Mouse (Mus musculus): ENCODE data around the gene Pcgf2. TPM values are rescaled to one million over a fixed set of nuclear protein-coding genes. Genes with fewer than 3 reads are reported as not detected.

Gene Pcgf2
- polyA plus RNA-seq, 1 experiment from 2014 or later = 12.7 TPM

DNA sequence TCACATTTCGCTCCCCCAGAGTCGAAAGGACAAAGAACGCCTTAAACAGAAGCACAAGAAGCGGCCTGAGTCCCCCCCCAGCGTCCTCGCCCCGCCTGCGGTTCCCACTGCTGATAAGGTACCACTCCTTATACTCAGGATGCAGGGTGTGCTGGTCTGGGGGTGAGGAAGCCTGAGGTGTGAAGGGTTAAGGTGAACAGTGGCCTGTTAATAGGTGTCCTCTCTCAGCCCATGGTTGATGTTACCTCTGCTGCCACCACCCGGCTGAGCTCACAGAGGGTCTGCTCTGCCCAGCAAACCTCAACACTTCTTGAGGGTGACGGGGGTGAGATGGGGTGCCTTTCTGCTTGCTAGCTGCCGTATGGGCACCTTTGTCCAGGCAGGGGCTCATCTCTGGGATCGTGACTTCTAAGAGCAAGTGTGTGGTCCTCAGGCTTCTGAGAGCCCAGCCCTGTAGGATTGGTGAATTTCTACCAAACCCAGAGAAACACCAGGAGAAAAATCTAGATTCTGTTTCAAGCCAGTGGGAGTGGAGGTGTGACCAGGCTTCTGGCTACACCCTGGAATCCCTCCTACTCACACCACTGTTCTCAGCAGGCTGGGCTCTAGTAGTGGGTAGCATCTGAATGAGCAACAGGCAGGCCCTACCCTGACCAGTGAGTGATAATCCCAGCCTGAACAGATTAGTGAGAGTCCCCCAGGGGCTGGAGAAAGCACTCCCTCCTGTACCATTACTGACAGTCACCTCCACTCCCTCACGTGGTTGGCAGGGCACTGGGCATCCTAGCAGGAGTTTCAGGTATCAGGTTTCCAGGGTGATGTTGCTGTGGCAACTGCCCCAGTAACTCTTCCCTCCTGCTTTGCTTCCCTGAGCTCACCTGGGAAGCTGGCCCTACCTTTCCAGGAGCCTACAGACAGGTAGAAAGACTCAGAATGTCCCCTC is 29.8 kb downstream of the Pcgf2 start:
- Histone ChIP-seq H3K9me3 (no peaks in the 10 kb centered on the region), H3K27me3 (replicated peaks) (no peaks in the 10 kb centered on the region), H3K27ac (no peak overlapping the region), H3K4me1 (replicated peaks) (peaks cover 17% of the 10 kb centered on the region), H3K4me2 (replicated peaks) (no peak overlapping the region), H3K4me3 (replicated peaks) (no peak overlapping the region), H3K36me3 (peaks cover 65% of the 10 kb centered on the region), H3K9ac (no peak overlapping the region)
- WGBS = 69% methylated on average over 13 of the region's 13 CpGs
- ATAC-seq = no peak

DNA sequence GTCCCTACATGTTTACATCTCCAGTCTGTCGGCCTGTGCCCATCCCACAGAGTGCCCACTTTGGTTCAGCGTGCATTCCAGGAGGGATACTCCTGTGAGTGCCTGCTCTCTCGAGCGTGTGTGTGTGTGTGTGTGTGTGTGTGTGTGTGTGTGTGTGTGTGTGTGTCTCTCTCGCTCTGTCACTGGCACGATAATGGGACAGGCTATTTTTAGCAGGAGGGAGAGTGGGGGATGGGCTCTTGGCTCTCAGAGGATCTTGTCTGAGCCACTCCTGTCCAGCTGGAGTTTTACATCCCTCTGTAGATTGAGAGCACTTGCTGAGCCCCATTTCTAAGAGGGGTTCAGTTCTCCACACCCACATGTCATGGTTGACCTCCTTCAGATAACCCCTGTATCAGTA is 30.5 kb downstream of the Pcgf2 start:
- peaks cover 66% of the 10 kb centered on the region for H3K36me3 ChIP-seq
- H3K9ac ChIP-seq = no peak overlapping the region
- 17% methylated on average over 6 of the region's 6 CpGs for WGBS
- H3K4me1 ChIP-seq (replicated peaks) = peaks cover 20% of the 10 kb centered on the region
- H3K4me2 ChIP-seq (replicated peaks) = no peak overlapping the region
- ATAC-seq = peak; percentile 11; the same call in 1 of the 2 replicates
- no peaks in the 10 kb centered on the region for H3K27me3 ChIP-seq (replicated peaks)
- no peak overlapping the region for H3K27ac ChIP-seq
- H3K4me3 ChIP-seq (replicated peaks) = no peak overlapping the region
- no peaks in the 10 kb centered on the region for H3K9me3 ChIP-seq

DNA sequence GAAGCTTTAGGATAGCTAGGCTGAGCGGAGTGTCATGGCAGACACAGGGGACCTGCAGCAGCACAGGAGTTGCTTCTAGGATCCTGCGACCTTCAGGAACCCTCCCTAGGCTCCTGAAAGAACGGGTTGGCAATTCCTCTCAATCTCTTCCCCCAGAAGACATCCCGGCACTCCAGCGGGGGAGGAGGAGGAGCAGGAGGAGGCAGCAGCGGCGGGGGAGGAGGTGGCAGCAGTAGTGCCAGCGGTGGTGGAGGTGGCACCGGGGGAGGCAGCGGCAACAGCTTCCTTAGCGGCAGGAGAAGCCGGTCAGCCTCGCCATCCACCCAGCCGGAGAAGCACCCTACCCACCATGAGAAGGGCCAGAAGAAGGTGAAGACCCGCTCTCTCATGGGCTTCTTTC is 31.0 kb downstream of the Pcgf2 start:
- Histone ChIP-seq H3K4me2 (replicated peaks) (no peak overlapping the region), H3K27me3 (replicated peaks) (no peaks in the 10 kb centered on the region), H3K4me3 (replicated peaks) (no peak overlapping the region), H3K36me3 (peaks cover 61% of the 10 kb centered on the region), H3K27ac (no peak overlapping the region), H3K9me3 (no peaks in the 10 kb centered on the region), H3K4me1 (replicated peaks) (peaks cover 23% of the 10 kb centered on the region), H3K9ac (no peak overlapping the region)
- ATAC-seq = no peak
- 68% methylated on average over 15 of the region's 15 CpGs for WGBS

DNA sequence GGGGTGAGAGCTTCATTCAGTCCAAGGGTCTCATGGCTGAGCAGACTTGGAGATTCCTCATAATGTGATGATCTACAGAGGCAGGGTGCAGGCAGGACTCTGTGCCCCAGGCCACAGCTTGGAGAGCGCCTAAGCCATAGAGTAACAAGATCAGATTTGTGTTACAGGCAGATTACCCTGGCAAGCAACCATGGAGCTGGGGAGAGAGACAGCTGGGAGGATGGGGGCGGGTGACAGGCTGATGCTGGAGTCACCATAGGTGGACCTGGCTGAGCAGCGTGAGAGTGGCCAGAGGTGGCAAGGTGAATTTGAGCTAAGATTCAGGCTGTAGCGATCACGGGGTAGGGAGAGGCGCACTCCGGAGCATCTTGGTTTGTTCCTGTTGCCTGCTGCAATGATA is 32.1 kb downstream of the Pcgf2 start:
- Histone ChIP-seq H3K4me2 (replicated peaks) (no peak overlapping the region), H3K4me3 (replicated peaks) (no peak overlapping the region), H3K9me3 (no peaks in the 10 kb centered on the region), H3K27ac (no peak overlapping the region), H3K27me3 (replicated peaks) (no peaks in the 10 kb centered on the region), H3K4me1 (replicated peaks) (peaks cover 25% of the 10 kb centered on the region), H3K9ac (no peak overlapping the region), H3K36me3 (peaks cover 50% of the 10 kb centered on the region)
- 90% methylated on average over 7 of the region's 7 CpGs for WGBS
- ATAC-seq = no peak

DNA sequence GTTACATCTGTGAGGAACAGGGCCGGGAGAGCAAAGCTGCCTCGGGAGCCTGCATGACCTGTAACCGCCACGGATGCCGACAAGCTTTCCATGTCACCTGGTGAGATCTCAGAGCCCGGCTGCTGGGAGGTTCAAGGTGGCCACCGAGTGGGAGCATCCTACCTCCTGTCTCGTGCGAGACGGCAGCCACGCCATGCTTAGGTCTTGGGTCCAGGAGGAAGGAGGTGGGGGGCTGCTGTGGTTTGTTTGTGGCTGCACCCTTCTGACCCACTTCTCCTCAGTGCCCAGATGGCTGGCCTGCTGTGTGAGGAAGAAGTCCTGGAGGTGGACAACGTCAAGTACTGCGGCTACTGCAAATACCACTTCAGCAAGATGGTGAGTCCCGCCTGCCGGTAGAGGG is 33.5 kb downstream of the Pcgf2 start:
- H3K4me1 ChIP-seq (replicated peaks) = peaks cover 35% of the 10 kb centered on the region
- 88% methylated on average over 15 of the region's 15 CpGs for WGBS

DNA sequence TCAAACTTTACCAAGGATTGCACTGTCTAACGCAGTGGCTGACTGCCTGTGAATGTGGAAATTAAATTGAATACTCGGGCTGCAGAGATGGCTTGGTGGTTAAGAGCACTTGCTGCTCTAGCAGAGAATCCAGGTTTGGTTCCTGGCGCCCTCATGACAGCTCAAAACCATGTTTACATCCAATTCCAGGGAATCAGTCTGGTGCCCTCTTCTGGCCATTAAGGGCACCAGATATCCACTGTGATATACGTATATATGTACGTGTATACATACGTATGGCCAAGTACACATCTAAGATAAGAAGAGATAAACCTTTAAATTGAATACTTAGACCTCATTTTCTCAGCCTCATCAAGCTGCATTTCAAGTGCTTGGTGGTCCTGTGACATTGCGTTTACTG is 34.1 kb downstream of the Pcgf2 start:
- Histone ChIP-seq H3K27ac (no peak overlapping the region), H3K4me2 (replicated peaks) (no peak overlapping the region), H3K4me1 (replicated peaks) (peaks cover 39% of the 10 kb centered on the region), H3K27me3 (replicated peaks) (peaks cover 5% of the 10 kb centered on the region; the same call in 1 of the 2 replicates), H3K36me3 (peaks cover 37% of the 10 kb centered on the region), H3K9me3 (no peaks in the 10 kb centered on the region), H3K9ac (no peak overlapping the region), H3K4me3 (replicated peaks) (no peak overlapping the region)
- 93% methylated on average over 7 of the region's 7 CpGs for WGBS
- no peak for ATAC-seq

More for the DNA sequence above, 33.5 kb downstream of the Pcgf2 start:
- no peak overlapping the region for H3K4me2 ChIP-seq (replicated peaks)
- no peaks in the 10 kb centered on the region for H3K9me3 ChIP-seq
- ATAC-seq = no peak
- no peak overlapping the region for H3K9ac ChIP-seq
- peaks cover 2% of the 10 kb centered on the region; the same call in 1 of the 2 replicates for H3K27me3 ChIP-seq (replicated peaks)
- H3K4me3 ChIP-seq (replicated peaks) = no peak overlapping the region
- no peak overlapping the region for H3K27ac ChIP-seq
- peaks cover 37% of the 10 kb centered on the region for H3K36me3 ChIP-seq

DNA sequence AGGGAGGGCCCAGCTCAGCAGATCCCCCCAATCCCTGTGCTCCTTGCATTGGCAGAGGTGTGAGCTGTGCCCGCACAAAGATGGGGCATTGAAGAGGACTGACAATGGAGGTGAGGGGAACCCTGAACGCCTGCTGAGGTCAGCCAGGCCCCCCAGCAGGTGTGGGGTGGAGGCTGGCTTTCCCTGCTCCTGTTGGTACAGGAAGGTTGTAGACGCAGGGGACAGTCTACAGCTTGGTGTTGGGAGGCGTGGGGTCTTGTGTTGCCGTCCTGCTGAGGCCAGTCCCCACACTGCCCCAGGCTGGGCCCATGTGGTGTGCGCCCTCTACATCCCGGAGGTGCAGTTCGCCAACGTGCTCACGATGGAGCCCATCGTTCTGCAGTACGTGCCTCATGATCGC is 34.9 kb downstream of the Pcgf2 start:
- H3K4me3 ChIP-seq (replicated peaks) = peak overlapping the region; percentile 90; the same call in 1 of the 2 replicates
- peaks cover 5% of the 10 kb centered on the region; the same call in 1 of the 2 replicates for H3K27me3 ChIP-seq (replicated peaks)
- H3K4me1 ChIP-seq (replicated peaks) = peaks cover 47% of the 10 kb centered on the region
- peak overlapping the region; percentile 87; the same call in 1 of the 2 replicates for H3K4me2 ChIP-seq (replicated peaks)
- ATAC-seq = no peak
- no peak overlapping the region for H3K27ac ChIP-seq
- WGBS = 91% methylated on average over 13 of the region's 13 CpGs
- H3K9me3 ChIP-seq = no peaks in the 10 kb centered on the region
- no peak overlapping the region for H3K9ac ChIP-seq
- peaks cover 31% of the 10 kb centered on the region for H3K36me3 ChIP-seq

DNA sequence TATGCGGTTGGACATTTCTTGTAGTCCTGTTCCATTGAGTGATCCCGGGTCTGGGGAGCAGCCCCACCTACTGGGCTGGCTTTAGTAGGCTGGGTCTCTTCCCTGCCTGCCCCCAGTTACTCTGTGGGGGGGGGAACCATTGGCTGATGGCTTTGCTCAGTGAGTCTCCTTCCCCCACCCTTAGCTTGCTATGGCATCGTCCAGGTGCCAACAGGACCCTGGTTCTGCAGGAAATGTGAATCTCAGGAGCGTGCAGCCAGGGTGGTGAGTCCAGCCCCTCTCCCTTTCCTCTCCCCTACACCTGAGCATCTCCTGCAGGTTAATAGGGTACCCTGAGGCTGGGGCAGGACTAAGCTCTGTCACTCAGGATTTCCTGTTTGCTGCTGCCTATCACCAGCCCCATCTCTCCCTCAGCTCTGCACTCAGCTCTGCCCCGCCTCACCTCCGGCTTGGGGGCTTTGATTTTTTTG is 35.5 kb downstream of the Pcgf2 start:
- Histone ChIP-seq H3K9ac (no peak overlapping the region), H3K27ac (no peak overlapping the region)

DNA sequence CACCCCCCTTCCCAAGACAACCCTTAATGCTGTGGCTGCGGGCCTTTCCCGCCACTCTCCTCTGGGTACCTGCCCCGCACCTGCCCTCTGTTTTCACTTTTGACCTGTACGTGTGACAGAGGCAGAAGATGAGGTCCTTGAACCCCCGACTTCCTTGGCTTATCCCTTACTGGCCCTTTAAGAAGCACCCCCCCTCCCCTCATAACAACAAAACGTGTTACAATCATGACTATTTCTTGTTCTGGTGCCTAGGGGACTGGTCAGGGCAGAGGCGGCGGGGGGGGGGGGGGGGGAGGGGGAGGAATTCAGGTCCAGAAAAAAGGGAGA is 36.0 kb downstream of the Pcgf2 start:
- H3K36me3 ChIP-seq = peaks cover 25% of the 10 kb centered on the region
- H3K4me1 ChIP-seq (replicated peaks) = peaks cover 44% of the 10 kb centered on the region
- peak overlapping the region; percentile 87 for H3K4me2 ChIP-seq (replicated peaks)
- peak overlapping the region; percentile 92 for H3K27ac ChIP-seq
- peaks cover 5% of the 10 kb centered on the region; the same call in 1 of the 2 replicates for H3K27me3 ChIP-seq (replicated peaks)
- ATAC-seq = no peak
- WGBS = under 1% methylated on average over 6 of the region's 8 CpGs
- H3K9me3 ChIP-seq = no peaks in the 10 kb centered on the region
- H3K4me3 ChIP-seq (replicated peaks) = peak overlapping the region; percentile 90
- H3K9ac ChIP-seq = peak overlapping the region; percentile 84

More for the DNA sequence above, 35.5 kb downstream of the Pcgf2 start:
- H3K27me3 ChIP-seq (replicated peaks) = peaks cover 5% of the 10 kb centered on the region; the same call in 1 of the 2 replicates
- peak overlapping the region; percentile 90 for H3K4me3 ChIP-seq (replicated peaks)
- no peaks in the 10 kb centered on the region for H3K9me3 ChIP-seq
- 38% methylated on average over 6 of the region's 6 CpGs for WGBS
- peak overlapping the region; percentile 87 for H3K4me2 ChIP-seq (replicated peaks)
- no peak for ATAC-seq
- H3K36me3 ChIP-seq = peaks cover 28% of the 10 kb centered on the region
- H3K4me1 ChIP-seq (replicated peaks) = peaks cover 44% of the 10 kb centered on the region

DNA sequence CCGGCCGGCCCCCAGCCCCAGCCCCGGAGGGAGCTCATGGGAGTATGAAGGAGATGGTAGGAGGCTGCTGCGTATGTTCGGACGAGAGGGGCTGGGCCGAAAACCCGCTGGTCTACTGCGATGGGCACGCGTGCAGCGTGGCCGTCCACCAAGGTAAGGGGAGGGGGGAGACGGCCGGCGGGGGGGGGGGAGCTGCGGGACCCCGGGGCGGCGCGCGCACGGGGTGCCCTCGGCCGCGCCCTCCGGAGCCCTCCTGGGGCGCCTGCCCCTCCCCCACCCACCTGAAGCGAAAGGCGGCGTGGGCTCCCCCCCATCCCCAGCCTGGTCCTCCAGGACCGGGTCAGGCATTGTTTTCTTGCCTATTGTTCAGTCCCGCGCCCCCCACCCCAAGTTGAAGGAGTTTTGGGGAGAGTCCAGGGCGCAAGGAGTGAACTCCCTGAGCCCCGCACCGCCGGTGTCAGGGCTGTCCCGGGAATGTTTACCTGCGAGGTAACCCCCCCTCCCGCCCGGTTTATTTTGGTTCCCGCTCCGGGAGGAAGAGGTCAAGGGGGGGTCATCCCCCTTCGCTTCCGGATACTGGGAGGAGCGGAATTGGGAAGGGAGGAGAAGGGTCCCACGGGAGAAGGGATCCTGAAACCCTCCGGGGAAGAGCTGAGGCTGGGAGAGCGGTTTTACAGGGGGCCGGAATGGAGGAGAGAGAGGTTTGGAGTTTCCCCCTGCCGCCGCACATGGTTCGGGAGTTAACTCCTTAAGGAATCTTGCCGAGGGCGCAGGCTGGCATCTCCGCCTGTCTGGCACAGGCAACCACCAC is 36.6 kb downstream of the Pcgf2 start:
- ATAC-seq = no peak
- Histone ChIP-seq H3K4me1 (replicated peaks) (peaks cover 41% of the 10 kb centered on the region), H3K4me3 (replicated peaks) (peak overlapping the region; percentile 90), H3K27ac (peak overlapping the region; percentile 92), H3K9ac (peak overlapping the region; percentile 84), H3K27me3 (replicated peaks) (peaks cover 5% of the 10 kb centered on the region; the same call in 1 of the 2 replicates), H3K36me3 (peaks cover 19% of the 10 kb centered on the region), H3K9me3 (no peaks in the 10 kb centered on the region), H3K4me2 (replicated peaks) (peak overlapping the region; percentile 87)
- under 1% methylated on average over 29 of the region's 57 CpGs for WGBS

DNA sequence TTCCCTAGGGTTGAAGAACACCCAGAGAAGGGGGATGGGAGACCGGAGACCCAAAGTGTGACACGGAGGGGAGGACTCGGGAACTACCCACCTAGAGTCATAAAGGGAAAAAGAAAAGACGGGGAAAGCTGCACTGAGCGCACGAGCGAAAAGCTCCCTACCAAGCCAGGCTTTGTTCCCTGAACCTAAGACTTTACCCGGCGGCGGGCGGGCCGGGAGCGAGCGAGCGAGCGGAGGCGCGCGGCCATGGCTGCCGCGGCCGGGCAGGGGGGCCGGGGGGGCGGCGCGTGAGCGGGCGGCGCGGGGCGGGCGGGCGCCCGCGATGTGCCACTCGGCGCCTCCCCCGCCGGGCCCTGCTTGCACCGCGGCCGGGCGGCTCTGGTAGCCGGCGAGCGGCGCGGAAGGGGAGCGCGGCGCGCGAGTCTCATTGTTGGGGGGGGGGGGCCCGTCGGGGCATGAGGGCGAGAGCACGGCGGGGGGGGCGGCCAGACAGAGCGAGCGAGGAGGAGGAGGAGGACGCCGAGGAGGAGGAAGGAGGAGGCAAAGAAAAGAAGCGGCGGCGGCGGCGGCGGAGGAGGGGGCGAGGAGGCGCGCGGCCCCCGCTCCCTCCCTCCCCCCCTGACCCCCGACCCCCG is 37.3 kb downstream of the Pcgf2 start, which contains the start of gene Mllt6:
TSS of gene Mllt6 (plus strand) at position 522 of the 635 bp plus-strand sequence.
- H3K4me1 ChIP-seq (replicated peaks) = peaks cover 39% of the 10 kb centered on the region
- H3K27ac ChIP-seq = peak within 1 kb of the TSS; percentile 92
- peaks cover 5% of the 10 kb centered on the region; the same call in 1 of the 2 replicates for H3K27me3 ChIP-seq (replicated peaks)
- H3K4me3 ChIP-seq (replicated peaks) = peak within 1 kb of the TSS; percentile 90
- H3K9ac ChIP-seq = peak within 1 kb of the TSS; percentile 84
- peaks cover 19% of the 10 kb centered on the region for H3K36me3 ChIP-seq
- H3K9me3 ChIP-seq = no peaks in the 10 kb centered on the region
- peak within 1 kb of the TSS; percentile 87 for H3K4me2 ChIP-seq (replicated peaks)
- under 1% methylated on average over 47 of the region's 76 CpGs for WGBS
- ATAC-seq = peak; percentile 35

Data from intestine, embryonic 15.5 days (tissue).